8 mouse cellular contexts compared by ENCODE assay signal in genomic region chr6:90435195-90435618, GRCm38 (mm10). TPM values are rescaled to one million over a fixed set of nuclear protein-coding genes. Genes with fewer than 3 reads are reported as not detected.
DNase-seq lines count a peak whose midpoint lies in the region; ATAC-seq lines count a peak whose summit lies in the region.

No protein-coding gene starts in this region.

- no peaks in the 10 kb centered on the region for H3K36me3 ChIP-seq in intestine, embryonic 14.5 days (ENCODE audit: control insufficient read depth, insufficient read depth, low read length)

- no peak overlapping the region for H3K27ac ChIP-seq in intestine, embryonic 14.5 days (ENCODE audit: low read depth)

- H3K4me1 ChIP-seq in intestine, embryonic 14.5 days (replicated peaks; ENCODE audit: control insufficient read depth, insufficient read depth, low read length) = no peaks in the 10 kb centered on the region

- no peaks in the 10 kb centered on the region for H3K27me3 ChIP-seq in intestine, embryonic 14.5 days (replicated peaks; ENCODE audit: control insufficient read depth, insufficient read depth, low read length)

- intact Hi-C loops in left cerebral cortex, postnatal 10 days (cut with DNase I) = no loop called here

- WGBS in intestine, embryonic 14.5 days = 15% methylated on average over 11 of the region's 11 CpGs

- ATAC-seq in intestine, embryonic 14.5 days (replicated peaks; ENCODE audit: low FRiP score, low TSS enrichment, low read depth) = peak; percentile 83
- peak; percentile 97 for ATAC-seq in megakaryocyte progenitor cell, adult 5-6 weeks (replicated peaks; ENCODE audit: poor library complexity)

- peak; percentile 27 for DNase-seq in T-cell, adult 2 months (ENCODE audit: low spot score)
- peak; percentile 93 to 95 for DNase-seq in cerebellum, postnatal 14 days
- DNase-seq in frontal cortex, postnatal 36 days (ENCODE audit: low spot score in 2 of 2) = peak; percentile 83 to 87
- peak; percentile 92 for DNase-seq in intestine, embryonic 14.5 days (ENCODE audit: low spot score)
- DNase-seq in left cerebral cortex, postnatal 10 days (ENCODE audit: extremely low spot score in 1 of 2, low spot score in 2 of 2) = peak; percentile 55 to 80
- DNase-seq in right cerebral cortex, postnatal 36 days (ENCODE audit: low spot score in 2 of 2) = peak; percentile 71 to 76
- DNase-seq in urinary bladder, postnatal 4 days (ENCODE audit: low spot score in 2 of 2) = peak; percentile 64 to 83

- no peak overlapping the region for H3K4me3 ChIP-seq in intestine, embryonic 14.5 days (ENCODE audit: low read depth, low read length)

- H3K4me2 ChIP-seq in intestine, embryonic 14.5 days (ENCODE audit: low read length) = no peak overlapping the region

- 0 out of 2 replicates have a peak, but pooled peaks cover 4% of the 10 kb centered on the region for H3K9me3 ChIP-seq in intestine, embryonic 14.5 days (ENCODE audit: control insufficient read depth, low read length)

- H3K9ac ChIP-seq in intestine, embryonic 14.5 days (ENCODE audit: low read length) = no peak overlapping the region

RNA-seq across cellular contexts. Expression of gene Cfap100, which starts 6.6 kb away (rescaled TPM):
- 0.46 TPM in 2 replicates for polyA plus RNA-seq in intestine, embryonic 14.5 days (2014; fragmentation: Nextera tagmentation; extraction: Ambion mirVana)
- 1 to 10 TPM; 4.9 to 6.5 TPM for total RNA-seq in left cerebral cortex, postnatal 10 days (2021)
- not detected in 2 replicates for total RNA-seq in megakaryocyte progenitor cell, adult 5-6 weeks (2015)
- total RNA-seq in megakaryocyte progenitor cell, adult 5-6 weeks (2017) = not detected in 2 replicates

RNA-seq across cellular contexts. Expression of gene Klf15, which starts 27.2 kb away (rescaled TPM):
- polyA plus RNA-seq in intestine, embryonic 14.5 days (2014; fragmentation: Nextera tagmentation; extraction: Ambion mirVana) = 3.0 and 5.1 TPM in 2 replicates
- total RNA-seq in left cerebral cortex, postnatal 10 days (2021) = 10 to 100 TPM; 12.9 to 22.0 TPM
- 0.22 TPM in 1 of 2 replicates, not detected in the other for total RNA-seq in megakaryocyte progenitor cell, adult 5-6 weeks (2015)
- total RNA-seq in megakaryocyte progenitor cell, adult 5-6 weeks (2017) = not detected in 2 replicates

RNA-seq across cellular contexts. Expression of gene Aldh1l1, which starts 51.0 kb away (rescaled TPM):
- 5.2 and 7.8 TPM in 2 replicates for polyA plus RNA-seq in intestine, embryonic 14.5 days (2014; fragmentation: Nextera tagmentation; extraction: Ambion mirVana)
- total RNA-seq in left cerebral cortex, postnatal 10 days (2021) = 10 to 100 TPM; 44.5 to 57.4 TPM
- total RNA-seq in megakaryocyte progenitor cell, adult 5-6 weeks (2015) = 1.1 TPM in 2 replicates
- total RNA-seq in megakaryocyte progenitor cell, adult 5-6 weeks (2017) = 2.0 and 2.4 TPM in 2 replicates

Comparison
In these comparisons a context has a peak if more than half of its experiments do, and no peak if none do; other contexts are left out.
1. DNase-seq: peak in every context shown above with its lines; median percentile 94 in cerebellum, postnatal 14 days; 92 in intestine, embryonic 14.5 days; 85 in frontal cortex, postnatal 36 days; 74 in right cerebral cortex, postnatal 36 days; 74 in urinary bladder, postnatal 4 days; 68 in left cerebral cortex, postnatal 10 days; 27 in T-cell, adult 2 months.
2. RNA of gene Cfap100, which starts 6.6 kb away (total RNA-seq): 4.9 to 6.5 TPM in left cerebral cortex, postnatal 10 days; not detected in megakaryocyte progenitor cell, adult 5-6 weeks; every median in the first group is over 4 times any median in the second.
3. RNA of gene Klf15, which starts 27.2 kb away (total RNA-seq): 12.9 to 22.0 TPM in left cerebral cortex, postnatal 10 days; 0.22 TPM in megakaryocyte progenitor cell, adult 5-6 weeks; every median in the first group is over 10 times any median in the second.
4. RNA of gene Aldh1l1, which starts 51.0 kb away (total RNA-seq): 44.5 to 57.4 TPM in left cerebral cortex, postnatal 10 days; 1.1 to 2.4 TPM in megakaryocyte progenitor cell, adult 5-6 weeks; every median in the first group is over 10 times any median in the second.